Mouse (Mus musculus) kidney, embryonic 16.5 days (tissue): ENCODE data around the gene Eef1a1. TPM values are rescaled to one million over a fixed set of nuclear protein-coding genes. Genes with fewer than 3 reads are reported as not detected.

Experiments used
- ATAC-seq: fragments of 200-750 bp; cut with Nextera tagmentation; 2 replicates; pipeline ENCODE4 v1.8.0; 2017; ENCODE audit warnings: moderate TSS enrichment; ENCODE audit not compliant: low FRiP score, low TSS enrichment
- H3K27ac ChIP-seq: fragments of 300-500 bp; sonication (generic); 2 replicates; pipeline ENCODE4 v1.5.1; 2014; ENCODE audit warnings: low read length
- H3K27me3 ChIP-seq: fragments of 300-500 bp; sonication (generic); 2 replicates; pipeline ENCODE4 v1.6.1; 2014; ENCODE audit warnings: low read length, control low read depth, mixed read lengths; ENCODE audit not compliant: insufficient read depth
- H3K36me3 ChIP-seq: fragments of 300-500 bp; sonication (generic); 2 replicates; pipeline ENCODE4 v1.6.1; 2014; ENCODE audit warnings: low read length, control low read depth, mixed read lengths; ENCODE audit not compliant: insufficient read depth
- H3K4me1 ChIP-seq: fragments of 300-500 bp; sonication (generic); 2 replicates; pipeline ENCODE4 v1.6.1; 2014; ENCODE audit warnings: low read length, control low read depth, mixed read lengths; ENCODE audit not compliant: insufficient read depth
- H3K4me2 ChIP-seq: fragments of 300-500 bp; sonication (generic); replicated peaks from 2 replicates; pipeline ENCODE4 v1.6.1; 2014; ENCODE audit warnings: low read depth, low read length
- H3K4me3 ChIP-seq: fragments of 300-500 bp; sonication (generic); 2 replicates; pipeline ENCODE4 v1.5.1; 2014; ENCODE audit warnings: mild to moderate bottlenecking, low read length
- H3K9ac ChIP-seq: fragments of 300-500 bp; sonication (generic); replicated peaks from 2 replicates; pipeline ENCODE4 v1.6.1; 2014; ENCODE audit warnings: low read length
- H3K9me3 ChIP-seq: fragments of 300-500 bp; sonication (generic); 2 replicates; pipeline ENCODE4 v1.6.1; 2016; ENCODE audit warnings: low read length, control low read depth
- WGBS: fragments of 180-500 bp; shearing (Covaris S2); extraction: QIAGEN DNeasy Blood & Tissue Kit; methylation state at CpG from one replicate; pipeline ENCODE4 v1.1.7; 2014; 5-methylcytosine and 5-hydroxymethylcytosine counted together
- polyA plus RNA-seq: library from polyadenylated mRNA; unstranded; fragments of >200 nt; fragmentation: Nextera tagmentation; extraction: Ambion mirVana; gene quantifications from 2 replicates; pipeline ENCODE4 v1.2.1, GENCODE M21; 2015

The Eef1a1 gene
- polyA plus RNA-seq, 1 experiment from 2014 or later = 5,126 TPM

GRCm38 (mm10) chr9:78511705-78512104, 22.8 kb upstream of the Eef1a1 start:
- Histone ChIP-seq H3K27me3 (no peaks in the 10 kb centered on the region), H3K9me3 (no peaks in the 10 kb centered on the region), H3K4me1 (no peaks in the 10 kb centered on the region), H3K4me3 (no peak overlapping the region), H3K9ac (no peak overlapping the region), H3K4me2 (no peak overlapping the region), H3K27ac (no peak overlapping the region), H3K36me3 (no peaks in the 10 kb centered on the region)
- no peak for ATAC-seq
- WGBS = 93% methylated on average over 5 of the region's 5 CpGs

GRCm38 (mm10) chr9:78508106-78508786, 19.3 kb upstream of the Eef1a1 start:
- H3K36me3 ChIP-seq = no peaks in the 10 kb centered on the region

GRCm38 (mm10) chr9:78506722-78507077, 17.7 kb upstream of the Eef1a1 start:
- Histone ChIP-seq H3K27ac (peak overlapping the region; percentile 63), H3K4me1 (peaks cover 13% of the 10 kb centered on the region)
- 80% methylated on average over 6 of the region's 7 CpGs for WGBS

More at GRCm38 (mm10) chr9:78508106-78508786, 19.3 kb upstream of the Eef1a1 start:
- no peak overlapping the region for H3K4me3 ChIP-seq
- H3K27ac ChIP-seq = no peak overlapping the region
- H3K27me3 ChIP-seq = no peaks in the 10 kb centered on the region
- no peak overlapping the region for H3K9ac ChIP-seq
- ATAC-seq = no peak
- WGBS = 85% methylated on average over 16 of the region's 16 CpGs
- no peaks in the 10 kb centered on the region for H3K9me3 ChIP-seq
- peaks cover 6% of the 10 kb centered on the region; the same call in 1 of the 2 replicates for H3K4me1 ChIP-seq
- H3K4me2 ChIP-seq = no peak overlapping the region

GRCm38 (mm10) chr9:78506002-78506721, 17.2 kb upstream of the Eef1a1 start:
- H3K9ac ChIP-seq = no peak overlapping the region
- 57% methylated on average over 11 of the region's 11 CpGs for WGBS
- H3K27ac ChIP-seq = peak overlapping the region; percentile 63
- H3K36me3 ChIP-seq = no peaks in the 10 kb centered on the region
- H3K4me2 ChIP-seq = no peak overlapping the region
- no peaks in the 10 kb centered on the region for H3K9me3 ChIP-seq
- H3K4me3 ChIP-seq = no peak overlapping the region
- H3K27me3 ChIP-seq = no peaks in the 10 kb centered on the region
- peak; percentile 89 for ATAC-seq
- H3K4me1 ChIP-seq = peaks cover 13% of the 10 kb centered on the region

More at GRCm38 (mm10) chr9:78506722-78507077, 17.7 kb upstream of the Eef1a1 start:
- H3K36me3 ChIP-seq = no peaks in the 10 kb centered on the region
- no peak overlapping the region for H3K9ac ChIP-seq
- H3K4me2 ChIP-seq = no peak overlapping the region
- ATAC-seq = peak; percentile 46
- no peak overlapping the region for H3K4me3 ChIP-seq
- H3K9me3 ChIP-seq = no peaks in the 10 kb centered on the region
- H3K27me3 ChIP-seq = no peaks in the 10 kb centered on the region

GRCm38 (mm10) chr9:78505223-78505622, 16.3 kb upstream of the Eef1a1 start:
- H3K4me2 ChIP-seq = no peak overlapping the region
- no peaks in the 10 kb centered on the region for H3K36me3 ChIP-seq
- peaks cover 13% of the 10 kb centered on the region for H3K4me1 ChIP-seq
- H3K4me3 ChIP-seq = no peak overlapping the region
- ATAC-seq = no peak
- no peak overlapping the region for H3K9ac ChIP-seq
- H3K9me3 ChIP-seq = no peaks in the 10 kb centered on the region
- WGBS = 87% methylated on average over 6 of the region's 6 CpGs
- no peak overlapping the region for H3K27ac ChIP-seq
- H3K27me3 ChIP-seq = no peaks in the 10 kb centered on the region

- Histone ChIP-seq H3K4me1 (peaks cover 13% of the 10 kb centered on the region), H3K4me3 (no peak overlapping the region), H3K9ac (no peak overlapping the region), H3K36me3 (no peaks in the 10 kb centered on the region), H3K27ac (no peak overlapping the region), H3K9me3 (no peaks in the 10 kb centered on the region), H3K4me2 (no peak overlapping the region), H3K27me3 (no peaks in the 10 kb centered on the region)
- ATAC-seq = no peak
- 80% methylated on average over 3 of the region's 3 CpGs for WGBS
Measured at GRCm38 (mm10) chr9:78504679-78505078, 15.7 kb upstream of the Eef1a1 start.

- H3K4me1 ChIP-seq = peaks cover 13% of the 10 kb centered on the region
- H3K4me3 ChIP-seq = no peak overlapping the region
- H3K9ac ChIP-seq = no peak overlapping the region
- 79% methylated on average over 4 of the region's 4 CpGs for WGBS
- H3K36me3 ChIP-seq = no peaks in the 10 kb centered on the region
- H3K27ac ChIP-seq = no peak overlapping the region
- H3K9me3 ChIP-seq = no peaks in the 10 kb centered on the region
- no peak for ATAC-seq
- no peak overlapping the region for H3K4me2 ChIP-seq
- H3K27me3 ChIP-seq = no peaks in the 10 kb centered on the region
Measured at GRCm38 (mm10) chr9:78504133-78504532, 15.2 kb upstream of the Eef1a1 start.

GRCm38 (mm10) chr9:78503223-78504079, 14.5 kb upstream of the Eef1a1 start:
- no peaks in the 10 kb centered on the region for H3K36me3 ChIP-seq
- no peaks in the 10 kb centered on the region for H3K9me3 ChIP-seq
- no peaks in the 10 kb centered on the region for H3K27me3 ChIP-seq
- WGBS = 18% methylated on average over 6 of the region's 6 CpGs
- H3K4me3 ChIP-seq = no peak overlapping the region
- no peak; the same call in 1 of the 2 replicates for ATAC-seq
- H3K9ac ChIP-seq = 0 out of 2 replicates have a peak overlapping the region, but pooled peaks have one; percentile 3
- H3K27ac ChIP-seq = peak overlapping the region; percentile 22; the same call in 1 of the 2 replicates
- H3K4me1 ChIP-seq = peaks cover 13% of the 10 kb centered on the region
- H3K4me2 ChIP-seq = no peak overlapping the region

GRCm38 (mm10) chr9:78501284-78501683, 12.3 kb upstream of the Eef1a1 start:
- Histone ChIP-seq H3K4me1 (peaks cover 13% of the 10 kb centered on the region), H3K27me3 (no peaks in the 10 kb centered on the region), H3K4me3 (no peak overlapping the region), H3K9ac (no peak overlapping the region), H3K36me3 (no peaks in the 10 kb centered on the region), H3K9me3 (no peaks in the 10 kb centered on the region), H3K27ac (no peak overlapping the region), H3K4me2 (no peak overlapping the region)
- ATAC-seq = no peak
- WGBS = 82% methylated on average over 4 of the region's 4 CpGs
